Mouse (Mus musculus) embryo, embryonic 11.5 days (tissue): ENCODE data around the gene Dot1l.
A peak's percentile ranks its signal among the peaks of the same experiment; 100 is the strongest.

Experiments used
- DNase-seq: peaks from one replicate; pipeline ENCODE4 v3.0.0-alpha.2; 2012; ENCODE audit warnings: low read depth, low spot score

Dot1l gene

GRCm38 (mm10) chr10:80792175-80793032 is 37.4 kb downstream of the Dot1l start:
- DNase-seq = no peak

GRCm38 (mm10) chr10:80793033-80793784 is 38.2 kb downstream of the Dot1l start:
- no peak for DNase-seq

- DNase-seq = no peak
Measured at GRCm38 (mm10) chr10:80793803-80794202, 38.8 kb downstream of the Dot1l start.

- no peak for DNase-seq
Measured at GRCm38 (mm10) chr10:80794750-80795149, 39.7 kb downstream of the Dot1l start.

- DNase-seq = no peak
Measured at GRCm38 (mm10) chr10:80796307-80796848, 41.4 kb downstream of the Dot1l start.

- DNase-seq = no peak
Measured at GRCm38 (mm10) chr10:80797186-80798149, 42.5 kb downstream of the Dot1l start.

GRCm38 (mm10) chr10:80798150-80799006 is 43.4 kb downstream of the Dot1l start, which contains the start of the genes Sf3a2 and Plekhj1:
Sf3a2 (plus strand) TSS chr10:80798198.
Plekhj1 (minus strand) TSS chr10:80798626.
- peak; percentile 93 for DNase-seq

GRCm38 (mm10) chr10:80799070-80799566 is 44.1 kb downstream of the Dot1l start:
- no peak for DNase-seq

GRCm38 (mm10) chr10:80802204-80802912 is 47.4 kb downstream of the Dot1l start:
- DNase-seq = no peak

GRCm38 (mm10) chr10:80802996-80803395 is 48.0 kb downstream of the Dot1l start:
- no peak for DNase-seq

GRCm38 (mm10) chr10:80804340-80804739 is 49.3 kb downstream of the Dot1l start:
- DNase-seq = no peak

- no peak for DNase-seq
Measured at GRCm38 (mm10) chr10:80804916-80805315, 49.9 kb downstream of the Dot1l start, which contains the start of gene Amh. Amh (plus strand) TSS chr10:80805243.

GRCm38 (mm10) chr10:80805322-80805721 is 50.3 kb downstream of the Dot1l start:
- DNase-seq = no peak

GRCm38 (mm10) chr10:80805925-80806324 is 50.9 kb downstream of the Dot1l start:
- peak; percentile 46 for DNase-seq

- DNase-seq = no peak
Measured at GRCm38 (mm10) chr10:80806341-80807056, 51.5 kb downstream of the Dot1l start.

- DNase-seq = peak; percentile 55
Measured at GRCm38 (mm10) chr10:80807057-80807627, 52.1 kb downstream of the Dot1l start.

- DNase-seq = no peak
Measured at GRCm38 (mm10) chr10:80808099-80808984, 53.3 kb downstream of the Dot1l start.
